8 mouse cellular contexts compared by ENCODE assay signal in the genomic region with DNA sequence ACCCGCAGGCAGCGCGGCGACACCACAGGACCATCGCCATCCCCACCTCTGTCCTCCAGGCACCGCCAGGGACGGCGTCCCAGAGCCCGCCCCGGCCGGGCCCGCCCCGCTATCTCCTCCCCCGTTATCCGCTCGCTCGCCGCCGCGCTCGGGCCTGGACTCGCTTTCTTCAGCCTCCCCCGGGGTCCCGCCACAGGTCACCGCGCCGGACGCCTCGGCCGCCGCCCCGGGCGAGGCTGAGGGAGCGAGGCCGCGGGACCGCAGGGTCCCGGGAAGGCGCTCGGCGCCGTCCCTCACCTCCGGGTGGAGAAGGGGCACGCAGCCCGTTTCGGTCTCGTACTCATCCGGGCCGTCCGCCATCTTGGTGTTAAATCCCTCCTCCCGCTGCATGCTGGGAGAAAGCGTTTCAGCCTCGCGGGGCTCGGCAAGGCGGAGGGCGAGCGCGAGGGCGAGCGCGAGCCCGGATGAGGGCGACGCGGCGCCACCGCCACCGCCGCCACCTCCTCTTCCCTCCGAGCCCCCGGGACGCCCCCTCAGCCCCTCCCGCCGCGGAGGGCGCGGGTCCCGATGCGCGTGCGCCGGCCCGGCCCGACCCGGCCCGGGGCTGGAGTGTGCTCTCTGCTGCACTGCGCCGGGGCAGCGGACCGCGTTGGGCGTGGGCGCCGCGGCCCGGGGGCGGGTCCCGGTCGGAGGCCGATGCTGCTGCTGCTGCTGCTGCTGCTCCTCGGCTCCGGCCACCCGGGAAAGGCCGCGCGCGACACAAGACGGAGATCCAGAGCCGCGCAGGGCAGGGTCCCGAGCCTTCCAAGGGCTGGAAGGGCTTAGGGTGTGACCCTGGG. TPM values are rescaled to one million over a fixed set of nuclear protein-coding genes. Genes with fewer than 3 reads are reported as not detected.
DNase-seq lines count a peak whose midpoint lies in the region; ATAC-seq lines count a peak whose summit lies in the region.

Zdhhc17 (minus strand) TSS at position 500 of the 839 bp plus-strand sequence.

- no peaks in the 10 kb centered on the region for H3K27me3 ChIP-seq in intestine, embryonic 15.5 days (replicated peaks)

- H3K9ac ChIP-seq in intestine, embryonic 15.5 days = peak within 1 kb of the TSS; percentile 93

- no peaks in the 10 kb centered on the region for H3K9me3 ChIP-seq in intestine, embryonic 15.5 days

- WGBS in intestine, embryonic 15.5 days = under 1% methylated on average over 108 of the region's 112 CpGs

- peak; percentile 80 for DNase-seq in adrenal gland, adult 8-10 months
- peak; percentile 84 for DNase-seq in embryo, embryonic 11.5 days (ENCODE audit: low read depth, low spot score)
- DNase-seq in gastrocnemius, postnatal 36 days = peak; percentile 82 to 94
- peak; percentile 90 to 93 for DNase-seq in left cerebral cortex, postnatal 25 days (ENCODE audit: low spot score in 2 of 2)
- peak; percentile 93 for DNase-seq in mesoderm, embryonic 11.5 days (ENCODE audit: low read depth, low spot score)
- peak; percentile 93 for DNase-seq in right cerebral cortex, postnatal 25 days
- DNase-seq in urinary bladder, postnatal 36 days (ENCODE audit: low spot score in 2 of 2) = peak; percentile 85 to 86

- H3K27ac ChIP-seq in intestine, embryonic 15.5 days = peak within 1 kb of the TSS; percentile 98

- intact Hi-C loops in gastrocnemius, postnatal 36 days (cut with DNase I) = no loop called here
- intact Hi-C loops in left cerebral cortex, postnatal 25 days (cut with DNase I) = loop anchor here (2.0 kb wide), 1 partner anchor 21 kb away; no protein-coding TSS in a partner anchor

- ATAC-seq in intestine, embryonic 15.5 days = peak; percentile 94

- no peaks in the 10 kb centered on the region for H3K36me3 ChIP-seq in intestine, embryonic 15.5 days

- no peaks in the 10 kb centered on the region for H3K4me1 ChIP-seq in intestine, embryonic 15.5 days (replicated peaks)

- H3K4me2 ChIP-seq in intestine, embryonic 15.5 days (replicated peaks) = peak within 1 kb of the TSS; percentile 92

- H3K4me3 ChIP-seq in intestine, embryonic 15.5 days (replicated peaks) = peak within 1 kb of the TSS; percentile 91

RNA-seq across cellular contexts. Expression of gene Zdhhc17, which starts in this region (rescaled TPM):
- total RNA-seq in adrenal gland, adult 8-10 months (2022) = 10 to 100 TPM; 31.1 to 55.0 (median 45.0) TPM
- total RNA-seq in gastrocnemius, postnatal 36 days (2021) = 10 to 100 TPM; 19.0 to 19.2 TPM
- polyA plus RNA-seq in intestine, embryonic 15.5 days (2015; fragmentation: Nextera tagmentation; extraction: Ambion mirVana) = 16.7 and 19.3 TPM in 2 replicates
- total RNA-seq in left cerebral cortex, postnatal 25 days (2021) = 100 to 1,000 TPM; 107 to 115 TPM

Comparison
In these comparisons a context has a peak if more than half of its experiments do, and no peak if none do; other contexts are left out.
1. Peak in every context shown above with its lines: DNase-seq, ATAC-seq, H3K4me3 ChIP-seq and H3K27ac ChIP-seq.